Mouse (Mus musculus): ENCODE measurements around the gene Ogdh. TPM values are rescaled to one million over a fixed set of nuclear protein-coding genes. Genes with fewer than 3 reads are reported as not detected.
"Not testable (repeated sequence)": the region's sequence is repeated elsewhere in the genome, so short reads cannot be mapped to it uniquely, and the experiment has no call there.

Ogdh gene
- total RNA-seq, 1 experiment: 68.4 TPM

- H3K36me3 ChIP-seq (ENCODE audit: control insufficient read depth, insufficient read depth, low read length, poor library complexity, severe bottlenecking): no peaks in the 10 kb centered on the region
- H3K9me3 ChIP-seq (ENCODE audit: control insufficient read depth, insufficient read depth, low read depth, low read length): no peaks in the 10 kb centered on the region
- peaks cover 10 to 18% of the 10 kb centered on the region in 2 experiments for H3K4me1 ChIP-seq (ENCODE audit: control insufficient read depth in 2 of 2, insufficient read depth in 2 of 2, low read length in 2 of 2, poor library complexity in 1 of 2)
- in situ Hi-C loops (cut with MboI; ENCODE audit: low sequenced_read_pairs in 2 of 2, unreplicated experiment in 2 of 2): no loop called here
- H3K4me3 ChIP-seq (ENCODE audit: insufficient read depth in 1 of 2, low read depth in 1 of 2, low read length in 2 of 2, poor library complexity in 1 of 2, severe bottlenecking in 1 of 2): peak overlapping the region in 1 of 2 experiments; percentile 31; a peak in 2 of 4 replicates
- H3K9ac ChIP-seq (ENCODE audit: insufficient read depth, low read depth, low read length, poor library complexity, severe bottlenecking): peak overlapping the region; percentile 26
- H3K27ac ChIP-seq (ENCODE audit: insufficient read depth, low read depth, low read length, poor library complexity, severe bottlenecking): peak overlapping the region; percentile 96
- TF ChIP-seq HCFC1 (IDR thresholded peaks at IDR 0.05; ENCODE audit: borderline replicate concordance, insufficient read depth, low read length) (no peak), ZNF384 (IDR thresholded peaks at IDR 0.05; ENCODE audit: low read depth, low read length) (0 out of 2 replicates have a peak, but pooled peaks have one; percentile 18), CHD2 (IDR thresholded peaks at IDR 0.05; ENCODE audit: low read depth, low read length) (0 out of 2 replicates have a peak, but pooled peaks have one; percentile 43)
- DNase-seq (ENCODE audit: low read depth, low spot score): no peak
Measured at GRCm38 (mm10) chr11:6367156-6367555, 75.7 kb downstream of the Ogdh start.

- H3K4me3 ChIP-seq (ENCODE audit: insufficient read depth in 1 of 2, low read depth in 1 of 2, low read length in 2 of 2, poor library complexity in 1 of 2, severe bottlenecking in 1 of 2): peak overlapping the region in 1 of 2 experiments; percentile 31; a peak in 2 of 4 replicates
- peak overlapping the region; percentile 26 for H3K9ac ChIP-seq (ENCODE audit: insufficient read depth, low read depth, low read length, poor library complexity, severe bottlenecking)
- peak overlapping the region; percentile 96 for H3K27ac ChIP-seq (ENCODE audit: insufficient read depth, low read depth, low read length, poor library complexity, severe bottlenecking)
- H3K36me3 ChIP-seq (ENCODE audit: control insufficient read depth, insufficient read depth, low read length, poor library complexity, severe bottlenecking); H3K9me3 ChIP-seq (ENCODE audit: control insufficient read depth, insufficient read depth, low read depth, low read length); DNase-seq (ENCODE audit: low read depth, low spot score); in situ Hi-C loops (cut with MboI; ENCODE audit: low sequenced_read_pairs in 2 of 2, unreplicated experiment in 2 of 2): not testable (repeated sequence)
- peaks cover 10 to 18% of the 10 kb centered on the region in 2 experiments for H3K4me1 ChIP-seq (ENCODE audit: control insufficient read depth in 2 of 2, insufficient read depth in 2 of 2, low read length in 2 of 2, poor library complexity in 1 of 2)
Measured at GRCm38 (mm10) chr11:6367986-6368385, 76.6 kb downstream of the Ogdh start.

GRCm38 (mm10) chr11:6371376-6372155 is 80.1 kb downstream of the Ogdh start:
- no peaks in the 10 kb centered on the region for H3K36me3 ChIP-seq (ENCODE audit: control insufficient read depth, insufficient read depth, low read length, poor library complexity, severe bottlenecking)
- peaks cover 0 to 8% of the 10 kb centered on the region in 2 experiments; a peak in 3 of 4 replicates for H3K4me1 ChIP-seq (ENCODE audit: control insufficient read depth in 2 of 2, insufficient read depth in 2 of 2, low read length in 2 of 2, poor library complexity in 1 of 2)
- no peak for DNase-seq (ENCODE audit: low read depth, low spot score)
- H3K27ac ChIP-seq (ENCODE audit: insufficient read depth, low read depth, low read length, poor library complexity, severe bottlenecking): no peak overlapping the region
- peak overlapping the region; percentile 63; the same call in 1 of the 2 replicates for H3K9ac ChIP-seq (ENCODE audit: insufficient read depth, low read depth, low read length, poor library complexity, severe bottlenecking)
- in situ Hi-C loops (cut with MboI; ENCODE audit: low sequenced_read_pairs in 2 of 2, unreplicated experiment in 2 of 2): no loop called here
- no peaks in the 10 kb centered on the region for H3K9me3 ChIP-seq (ENCODE audit: control insufficient read depth, insufficient read depth, low read depth, low read length)
- peak overlapping the region; percentile 63 to 85 for H3K4me3 ChIP-seq (ENCODE audit: insufficient read depth in 1 of 2, low read depth in 1 of 2, low read length in 2 of 2, poor library complexity in 1 of 2, severe bottlenecking in 1 of 2)
- TF ChIP-seq CHD2 (IDR thresholded peaks at IDR 0.05; ENCODE audit: low read depth, low read length) (no peak), ZNF384 (IDR thresholded peaks at IDR 0.05; ENCODE audit: low read depth, low read length) (no peak), MAFK (IDR thresholded peaks at IDR 0.05; ENCODE audit: insufficient read depth, low read depth, low read length) (no peak), HCFC1 (IDR thresholded peaks at IDR 0.05; ENCODE audit: borderline replicate concordance, insufficient read depth, low read length) (no peak), ZC3H11A (IDR thresholded peaks at IDR 0.05; ENCODE audit: borderline replicate concordance, low read depth, low read length) (no peak)

- H3K4me1 ChIP-seq (ENCODE audit: control insufficient read depth in 2 of 2, insufficient read depth in 2 of 2, low read length in 2 of 2, poor library complexity in 1 of 2): peaks cover 0 to 10% of the 10 kb centered on the region in 2 experiments; a peak in 1 of 4 replicates
- H3K36me3 ChIP-seq (ENCODE audit: control insufficient read depth, insufficient read depth, low read length, poor library complexity, severe bottlenecking): no peaks in the 10 kb centered on the region
- no peak overlapping the region for H3K27ac ChIP-seq (ENCODE audit: insufficient read depth, low read depth, low read length, poor library complexity, severe bottlenecking)
- 0 out of 4 replicates have a peak overlapping the region, but pooled peaks of 1 of the 2 experiments have one; percentile 12 for H3K4me3 ChIP-seq (ENCODE audit: insufficient read depth in 1 of 2, low read depth in 1 of 2, low read length in 2 of 2, poor library complexity in 1 of 2, severe bottlenecking in 1 of 2)
- H3K9ac ChIP-seq (ENCODE audit: insufficient read depth, low read depth, low read length, poor library complexity, severe bottlenecking): peak overlapping the region; percentile 58; the same call in 1 of the 2 replicates
- H3K9me3 ChIP-seq (ENCODE audit: control insufficient read depth, insufficient read depth, low read depth, low read length): no peaks in the 10 kb centered on the region
- in situ Hi-C loops (cut with MboI; ENCODE audit: low sequenced_read_pairs in 2 of 2, unreplicated experiment in 2 of 2): no loop called here
- TF ChIP-seq MAFK (IDR thresholded peaks at IDR 0.05; ENCODE audit: insufficient read depth, low read depth, low read length): no peak
- TF ChIP-seq CHD2 (IDR thresholded peaks at IDR 0.05; ENCODE audit: low read depth, low read length): no peak
- TF ChIP-seq ZNF384 (IDR thresholded peaks at IDR 0.05; ENCODE audit: low read depth, low read length): no peak
- TF ChIP-seq ZC3H11A (IDR thresholded peaks at IDR 0.05; ENCODE audit: borderline replicate concordance, low read depth, low read length): no peak
- DNase-seq (ENCODE audit: low read depth, low spot score): no peak
Measured at GRCm38 (mm10) chr11:6372784-6373183, 81.4 kb downstream of the Ogdh start.
